Comparison of ENCODE assay signal across 13 mouse cellular contexts in genomic region chr13:94573356-94573755, GRCm38 (mm10).
DNase-seq lines count a peak whose midpoint lies in the region; TF ChIP-seq lines count a peak whose summit lies in the region.
"Had no signal": no experiment of that assay in that cellular context is flagged by ENCODE, and none has a peak within 500 bp of the region (broad histone marks: within the 10 kb centered on the region; RNA-seq: fewer than 3 reads in every experiment).

No protein-coding gene starts in this region.

- TF ChIP-seq CTCF in brain, embryonic 14.5 days (IDR thresholded peaks at IDR 0.05; ENCODE audit: borderline replicate concordance, extremely low read depth, insufficient read depth, insufficient read length): no peak

- peak; percentile 50 for DNase-seq in layer of hippocampus, adult 9-11 months
- no peak for DNase-seq in layer of hippocampus, postnatal 10 days (ENCODE audit: low spot score in 2 of 2)
- peak; percentile 29 for DNase-seq in brain, embryonic 14.5 days (ENCODE audit: low read depth)
- peak; percentile 54 to 68 for DNase-seq in frontal cortex, postnatal 36 days (ENCODE audit: low spot score in 2 of 2)
- DNase-seq in right cerebral cortex, adult 2 months (ENCODE audit: low spot score in 2 of 2): peak; percentile 70 to 72
- no peak for DNase-seq in lung, postnatal 25 days (ENCODE audit: low spot score)
- DNase-seq in thymus, adult 18-20 months: no peak
- DNase-seq: adrenal gland, adult 2 months; cerebellum, adult 18-20 months; cerebellum, postnatal 14 days; heart, postnatal 36 days; kidney, adult 18-20 months; thymus, adult 2 months had no signal

- TF ChIP-seq POLR2A in brain, embryonic 14.5 days (IDR thresholded peaks at IDR 0.05; ENCODE audit: borderline replicate concordance, extremely low read depth, insufficient read depth, insufficient read length, poor library complexity, severe bottlenecking): no peak

Comparison
In these comparisons a context has a peak if more than half of its experiments do, and no peak if none do; other contexts are left out.
1. DNase-seq: peak in layer of hippocampus, adult 9-11 months (single experiment), brain, embryonic 14.5 days (single experiment), frontal cortex, postnatal 36 days (2 of 2) and right cerebral cortex, adult 2 months (2 of 2); none in layer of hippocampus, postnatal 10 days (0 of 2), lung, postnatal 25 days (single experiment) and thymus, adult 18-20 months (0 of 2).